Mouse (Mus musculus) limb, embryonic 14.5 days (tissue): Measurements from ENCODE around the gene Negr1. TPM values are rescaled to one million over a fixed set of nuclear protein-coding genes. Genes with fewer than 3 reads are reported as not detected.

Source experiments
- ATAC-seq: fragments of 200-750 bp; cut with Nextera tagmentation; 2 replicates; pipeline ENCODE4 v1.8.0; 2017; ENCODE audit warnings: low read depth, moderate number of reproducible peaks, moderate TSS enrichment; ENCODE audit not compliant: low FRiP score
- DNase-seq: peaks from one replicate; pipeline ENCODE4 v3.0.0-alpha.2; 2015; ENCODE audit warnings: low spot score
- H3K27ac ChIP-seq: fragments of 300-500 bp; sonication (generic); replicated peaks from 2 replicates; pipeline ENCODE4 v1.5.1; 2014; ENCODE audit warnings: low read depth, mild to moderate bottlenecking, low read length, moderate library complexity, mixed read lengths
- H3K27me3 ChIP-seq: fragments of 300-500 bp; sonication (generic); 2 replicates; pipeline ENCODE4 v1.6.1; 2014; ENCODE audit warnings: low read length, mixed read lengths; ENCODE audit not compliant: control insufficient read depth, insufficient read depth
- H3K36me3 ChIP-seq: fragments of 300-500 bp; sonication (generic); 2 replicates; pipeline ENCODE4 v1.6.1; 2014; ENCODE audit warnings: mild to moderate bottlenecking, low read length, moderate library complexity, mixed read lengths; ENCODE audit not compliant: control insufficient read depth, insufficient read depth
- H3K4me1 ChIP-seq: fragments of 300-500 bp; sonication (generic); 2 replicates; pipeline ENCODE4 v1.6.1; 2014; ENCODE audit warnings: antibody characterized with exemption, low read length, mixed read lengths; ENCODE audit not compliant: control insufficient read depth, insufficient read depth
- H3K4me2 ChIP-seq: fragments of 300-500 bp; sonication (generic); replicated peaks from 2 replicates; pipeline ENCODE4 v1.6.1; 2014; ENCODE audit warnings: low read depth, mild to moderate bottlenecking, low read length, moderate library complexity; ENCODE audit not compliant: severe bottlenecking
- H3K4me3 ChIP-seq: fragments of 300-500 bp; sonication (generic); replicated peaks from 2 replicates; pipeline ENCODE4 v1.5.1; 2014; ENCODE audit warnings: low read length
- H3K9ac ChIP-seq: fragments of 300-500 bp; sonication (generic); 2 replicates; pipeline ENCODE4 v1.6.1; 2014; ENCODE audit warnings: mild to moderate bottlenecking, low read depth, low read length, moderate library complexity; ENCODE audit not compliant: severe bottlenecking
- H3K9me3 ChIP-seq: fragments of 300-500 bp; sonication (generic); 2 replicates; pipeline ENCODE4 v1.6.1; 2016; ENCODE audit warnings: low read length; ENCODE audit not compliant: control insufficient read depth
- POLR2A ChIP-seq: fragments of 200-500 bp; IDR thresholded peaks from 2 replicates; pipeline ENCODE4 v1.8.0; 2012; ENCODE audit warnings: inconsistent platforms, mild to moderate bottlenecking, moderate library complexity, borderline replicate concordance; ENCODE audit not compliant: insufficient read depth, insufficient read length; ENCODE audit errors: extremely low read depth
- WGBS: fragments of 180-500 bp; shearing (Covaris S2); extraction: QIAGEN DNeasy Blood & Tissue Kit; methylation state at CpG from one replicate; pipeline ENCODE4 v1.1.7; 2014; 5-methylcytosine and 5-hydroxymethylcytosine counted together
- polyA plus RNA-seq, 2 experiments: library from polyadenylated mRNA; depleted of rRNA in 1 of 2; stranded (reverse) in 1 of 2; unstranded in 1 of 2; fragments of >200 nt; fragmentation: Nextera tagmentation in 1 of 2; extraction: Ambion mirVana in 1 of 2; gene quantifications; 2 replicates each; pipeline versions ENCODE4 v1.2.1 to v1.2.3; 2012 to 2014

Gene Negr1
- polyA plus RNA-seq, 2 experiments, result 5.1 to 6.2 TPM

DNA sequence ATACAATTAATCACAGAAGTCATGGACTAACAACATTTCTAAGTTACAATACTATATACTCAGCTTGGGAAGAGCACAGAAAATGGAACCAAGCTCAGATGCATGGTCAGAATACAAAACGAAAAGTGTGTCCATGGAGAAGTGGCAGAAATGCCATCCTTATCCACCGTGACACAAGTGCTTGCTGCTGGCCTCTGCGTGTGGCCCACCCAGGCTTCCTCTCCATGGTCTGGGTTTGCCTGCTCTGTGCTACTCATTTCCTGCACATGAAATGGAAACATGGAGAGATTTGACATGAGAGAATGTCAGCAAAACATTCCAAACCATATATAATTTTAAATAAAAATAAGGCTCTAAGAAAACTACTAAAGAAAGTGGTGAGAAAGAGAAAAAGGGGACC lies 645.2 kb downstream of the Negr1 start:
- no peak for DNase-seq
- H3K27ac ChIP-seq, result no peak overlapping the region
- no peak overlapping the region for H3K9ac ChIP-seq
- ATAC-seq, result no peak
- H3K4me3 ChIP-seq, result no peak overlapping the region
- H3K27me3 ChIP-seq, result no peaks in the 10 kb centered on the region
- WGBS, result 72% methylated on average over 3 of the region's 3 CpGs
- H3K36me3 ChIP-seq, result no peaks in the 10 kb centered on the region
- TF ChIP-seq POLR2A, result no peak
- H3K9me3 ChIP-seq, result no peaks in the 10 kb centered on the region
- H3K4me2 ChIP-seq, result no peak overlapping the region
- H3K4me1 ChIP-seq, result no peaks in the 10 kb centered on the region

DNA sequence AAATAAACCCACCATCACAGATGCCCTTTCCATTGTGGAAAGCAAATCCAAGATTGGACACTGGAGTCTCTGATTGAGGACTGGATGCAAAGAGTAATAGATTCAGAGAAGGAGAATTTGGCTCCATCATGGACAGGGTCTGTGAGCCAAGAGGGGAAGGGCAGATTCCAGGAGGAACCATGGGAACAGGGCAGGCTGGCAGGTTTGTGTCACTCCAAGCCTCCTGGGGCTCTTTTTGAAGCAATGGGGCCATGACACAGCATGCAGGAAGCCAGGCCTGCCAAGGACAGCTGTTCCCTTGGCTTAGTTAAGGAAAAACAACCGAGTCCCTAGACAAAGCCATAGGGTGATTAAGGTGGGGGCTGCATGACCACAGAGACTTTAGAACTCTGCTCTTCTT lies 647.4 kb downstream of the Negr1 start:
- no peak overlapping the region for H3K4me2 ChIP-seq
- WGBS, result 20% methylated on average over 1 of the region's 1 CpGs
- ATAC-seq, result no peak
- H3K36me3 ChIP-seq, result no peaks in the 10 kb centered on the region
- TF ChIP-seq POLR2A, result no peak
- H3K27me3 ChIP-seq, result no peaks in the 10 kb centered on the region
- no peak for DNase-seq
- H3K9ac ChIP-seq, result no peak overlapping the region
- no peaks in the 10 kb centered on the region for H3K4me1 ChIP-seq
- no peak overlapping the region for H3K4me3 ChIP-seq
- no peak overlapping the region for H3K27ac ChIP-seq
- H3K9me3 ChIP-seq, result no peaks in the 10 kb centered on the region

DNA sequence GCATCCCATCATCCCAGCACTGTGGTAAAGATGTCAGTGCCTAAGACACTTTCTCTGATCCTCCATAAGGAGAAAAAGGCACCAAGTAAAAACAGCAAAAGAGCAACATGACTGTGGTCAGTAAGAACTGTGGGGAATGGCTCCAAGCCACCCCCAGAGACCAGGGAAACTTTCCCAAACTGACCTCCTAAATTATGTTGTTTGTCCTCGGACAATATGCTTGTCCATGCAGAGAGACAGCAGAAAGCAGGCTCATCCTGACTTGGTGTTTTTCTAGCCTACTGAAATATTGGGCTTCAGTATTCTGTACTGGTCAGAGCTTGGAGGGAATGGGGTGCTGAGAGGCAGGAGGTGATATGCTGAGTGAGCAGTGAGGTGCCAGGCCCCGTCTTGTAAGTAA lies 647.8 kb downstream of the Negr1 start:
- Histone ChIP-seq H3K36me3 (no peaks in the 10 kb centered on the region), H3K27ac (no peak overlapping the region)

DNA sequence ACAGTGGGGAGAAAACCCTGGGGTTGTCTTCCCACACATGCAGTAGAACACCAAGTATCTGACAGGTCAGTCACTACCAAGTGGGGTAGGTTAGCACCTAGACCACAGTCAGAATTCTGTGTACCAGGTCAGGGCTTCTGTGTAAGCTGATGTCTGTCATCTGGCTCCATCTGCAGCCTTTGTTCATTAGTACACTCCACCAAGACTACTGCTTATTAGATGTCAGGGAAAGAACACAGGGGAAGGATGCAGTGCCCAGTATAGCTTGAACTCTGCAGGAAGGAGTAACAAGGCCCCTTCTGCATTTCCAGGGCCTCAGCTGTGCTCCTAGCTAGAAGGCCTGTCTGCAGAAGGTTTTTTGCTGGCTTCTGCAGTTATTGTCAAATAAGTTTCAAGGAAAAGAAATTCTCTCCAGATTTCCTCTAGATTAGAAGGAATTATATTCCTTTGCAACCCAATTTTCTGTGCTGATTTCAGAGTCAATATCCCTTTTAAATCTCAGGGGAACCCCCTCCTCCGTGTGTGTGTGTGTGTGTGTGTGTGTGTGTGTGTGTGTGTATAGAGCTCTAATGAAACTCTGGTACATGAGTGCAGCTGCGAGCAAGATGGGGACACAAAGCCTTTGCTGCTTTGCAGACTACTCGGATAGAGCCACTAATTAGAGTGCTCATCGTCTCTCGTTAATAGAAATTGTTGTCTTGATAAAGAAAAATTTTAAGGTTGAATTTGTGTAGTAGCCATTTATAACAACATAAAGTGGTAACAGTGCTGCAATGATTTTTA lies 654.5 kb downstream of the Negr1 start:
- no peak for DNase-seq
- H3K9me3 ChIP-seq, result no peaks in the 10 kb centered on the region
- no peak overlapping the region for H3K27ac ChIP-seq
- no peak for TF ChIP-seq POLR2A
- H3K4me3 ChIP-seq, result no peak overlapping the region
- 55% methylated on average over 5 of the region's 5 CpGs for WGBS
- no peak for ATAC-seq
- H3K4me2 ChIP-seq, result no peak overlapping the region
- no peak overlapping the region for H3K9ac ChIP-seq
- H3K4me1 ChIP-seq, result no peaks in the 10 kb centered on the region
- no peaks in the 10 kb centered on the region for H3K27me3 ChIP-seq
- no peaks in the 10 kb centered on the region for H3K36me3 ChIP-seq

More for the DNA sequence above, 647.8 kb downstream of the Negr1 start:
- no peaks in the 10 kb centered on the region for H3K27me3 ChIP-seq
- H3K9me3 ChIP-seq, result no peaks in the 10 kb centered on the region
- H3K4me1 ChIP-seq, result no peaks in the 10 kb centered on the region
- H3K4me2 ChIP-seq, result no peak overlapping the region
- WGBS, result 73% methylated on average over 2 of the region's 2 CpGs
- H3K4me3 ChIP-seq, result no peak overlapping the region
- ATAC-seq (no peak), DNase-seq (no peak)
- H3K9ac ChIP-seq, result no peak overlapping the region
- no peak for TF ChIP-seq POLR2A

DNA sequence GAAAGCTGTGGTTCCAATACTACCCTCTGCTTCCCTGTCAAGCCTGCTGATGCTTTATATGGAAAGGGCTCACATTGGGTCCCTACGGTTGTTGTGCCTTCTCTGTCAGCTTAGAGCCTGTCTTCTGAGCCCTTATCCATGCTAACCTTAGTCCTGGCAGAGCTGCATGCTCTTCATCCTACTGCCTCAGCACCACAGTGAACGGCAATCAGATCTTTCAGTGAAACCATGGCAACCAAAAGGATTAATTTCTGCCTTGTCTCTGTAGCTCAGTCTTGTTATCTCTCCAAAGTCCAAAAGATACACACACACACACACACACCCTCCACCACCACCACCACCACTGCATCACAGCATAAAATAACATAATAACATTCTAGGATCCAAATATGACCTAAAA lies 656.2 kb downstream of the Negr1 start:
- ATAC-seq (no peak), DNase-seq (no peak)
- no peak overlapping the region for H3K4me2 ChIP-seq
- H3K9me3 ChIP-seq, result no peaks in the 10 kb centered on the region
- H3K27ac ChIP-seq, result no peak overlapping the region
- H3K4me3 ChIP-seq, result no peak overlapping the region
- H3K36me3 ChIP-seq, result no peaks in the 10 kb centered on the region
- H3K9ac ChIP-seq, result no peak overlapping the region
- TF ChIP-seq POLR2A, result no peak
- H3K4me1 ChIP-seq, result no peaks in the 10 kb centered on the region
- no peaks in the 10 kb centered on the region for H3K27me3 ChIP-seq
- 64% methylated on average over 2 of the region's 2 CpGs for WGBS
